Mouse (Mus musculus): ENCODE measurements around the gene Ap4e1. TPM values are rescaled to one million over a fixed set of nuclear protein-coding genes. Genes with fewer than 3 reads are reported as not detected.
A peak's percentile ranks its signal among the peaks of the same experiment; 100 is the strongest.

Gene Ap4e1
- polyA plus RNA-seq (2015; fragmentation: Nextera tagmentation; extraction: Ambion mirVana), result 11.4 and 12.4 TPM in 2 replicates

DNA sequence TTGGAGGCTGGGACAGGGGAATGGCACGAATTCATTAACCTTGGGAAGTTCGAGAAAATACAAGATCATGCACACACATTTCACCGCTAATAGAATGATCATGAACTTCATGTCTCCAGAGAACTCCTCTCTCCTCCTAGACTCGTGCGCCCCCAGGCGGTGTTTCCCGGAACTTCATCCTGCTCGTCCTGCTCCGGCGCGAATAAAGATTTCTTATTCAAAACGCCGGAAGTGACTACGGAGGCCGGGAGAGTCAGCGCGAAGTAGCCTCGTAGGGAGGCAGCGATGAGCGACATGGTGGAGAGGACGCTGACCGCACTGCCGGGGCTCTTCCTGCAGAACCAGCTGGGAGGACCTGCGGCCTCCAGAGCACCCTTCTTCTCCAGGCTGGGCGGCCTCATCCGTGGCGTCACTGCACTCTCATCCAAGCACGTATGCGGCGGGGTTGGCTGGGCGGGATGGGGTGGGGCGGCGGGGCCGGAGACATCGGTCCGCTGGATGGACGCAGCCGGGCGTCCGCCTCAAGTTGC lies at the start of gene Ap4e1:
Gene Ap4e1 (plus strand): TSS at position 249 of the 530 bp plus-strand sequence.
- peak within 1 kb of the TSS; percentile 95 for H3K4me3 ChIP-seq (ENCODE audit: low read length)
- peak within 1 kb of the TSS; percentile 95 for H3K9ac ChIP-seq (ENCODE audit: low read length)
- no peaks in the 10 kb centered on the region for H3K9me3 ChIP-seq (ENCODE audit: control insufficient read depth, low read length)
- peaks cover 9% of the 10 kb centered on the region for H3K4me1 ChIP-seq (replicated peaks; ENCODE audit: control insufficient read depth, insufficient read depth, low read length)
- peaks cover 6% of the 10 kb centered on the region; the same call in 1 of the 2 replicates for H3K36me3 ChIP-seq (ENCODE audit: control insufficient read depth, insufficient read depth, low read length)
- H3K4me2 ChIP-seq (ENCODE audit: low read depth, low read length), result peak within 1 kb of the TSS; percentile 76
- no peaks in the 10 kb centered on the region for H3K27me3 ChIP-seq (ENCODE audit: control insufficient read depth, insufficient read depth, low read depth, low read length)
- under 1% methylated on average over 40 of the region's 40 CpGs for WGBS
- peak; percentile 89 for ATAC-seq (ENCODE audit: low read depth)
- H3K27ac ChIP-seq (ENCODE audit: low read length), result peak within 1 kb of the TSS; percentile 76

DNA sequence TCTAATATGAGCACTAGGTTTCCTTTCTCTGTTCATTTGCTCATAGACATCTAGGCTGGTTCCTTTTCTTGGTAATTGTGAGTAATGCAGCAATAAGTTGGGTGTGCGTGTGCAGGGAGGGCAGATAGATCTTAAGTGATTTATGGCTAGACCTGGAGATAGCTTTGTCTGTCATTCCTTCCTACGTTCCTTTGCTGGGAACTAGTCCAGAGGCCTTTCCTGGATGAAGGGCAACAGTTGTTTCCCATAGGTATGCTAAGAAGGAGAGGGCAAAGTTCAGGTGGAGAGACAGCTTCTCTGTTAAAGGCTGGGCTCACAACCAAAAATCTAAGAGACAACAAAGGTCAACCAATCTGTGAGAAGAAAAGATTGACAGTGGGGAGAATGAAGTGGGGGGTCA lies 46.8 kb upstream of the Ap4e1 start:
- WGBS, result 72% methylated on average over 2 of the region's 2 CpGs
- Histone ChIP-seq H3K4me3 (ENCODE audit: low read length) (no peak overlapping the region), H3K4me1 (replicated peaks; ENCODE audit: control insufficient read depth, insufficient read depth, low read length) (no peaks in the 10 kb centered on the region), H3K9me3 (ENCODE audit: control insufficient read depth, low read length) (no peaks in the 10 kb centered on the region), H3K27me3 (ENCODE audit: control insufficient read depth, insufficient read depth, low read depth, low read length) (no peaks in the 10 kb centered on the region), H3K27ac (ENCODE audit: low read length) (no peak overlapping the region), H3K9ac (ENCODE audit: low read length) (no peak overlapping the region), H3K4me2 (ENCODE audit: low read depth, low read length) (no peak overlapping the region), H3K36me3 (ENCODE audit: control insufficient read depth, insufficient read depth, low read length) (no peaks in the 10 kb centered on the region)
- ATAC-seq (ENCODE audit: low read depth), result no peak

DNA sequence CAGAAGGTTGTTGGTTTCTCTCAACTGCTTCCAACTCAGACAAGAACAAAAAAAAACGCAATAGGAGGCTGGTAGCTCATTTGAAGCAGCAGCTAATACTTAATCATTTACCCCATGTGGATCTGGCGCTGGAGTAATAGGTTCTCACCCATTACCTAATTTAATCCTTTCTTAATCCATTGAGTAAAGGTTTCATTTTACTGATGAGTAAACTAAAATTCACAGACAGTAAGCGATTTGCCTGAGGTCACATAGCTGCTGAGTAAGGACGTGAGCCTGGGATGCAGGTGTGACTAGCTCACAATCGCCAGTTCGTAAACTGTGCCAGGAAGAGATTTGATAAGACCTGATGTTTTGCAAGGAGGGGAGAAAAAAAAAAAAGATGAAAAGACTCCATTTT lies 31.1 kb upstream of the Ap4e1 start:
- no peak for ATAC-seq (ENCODE audit: low read depth)
- Histone ChIP-seq H3K27ac (ENCODE audit: low read length) (no peak overlapping the region), H3K4me3 (ENCODE audit: low read length) (no peak overlapping the region), H3K9me3 (ENCODE audit: control insufficient read depth, low read length) (no peaks in the 10 kb centered on the region), H3K36me3 (ENCODE audit: control insufficient read depth, insufficient read depth, low read length) (no peaks in the 10 kb centered on the region), H3K4me1 (replicated peaks; ENCODE audit: control insufficient read depth, insufficient read depth, low read length) (no peaks in the 10 kb centered on the region), H3K4me2 (ENCODE audit: low read depth, low read length) (no peak overlapping the region), H3K9ac (ENCODE audit: low read length) (no peak overlapping the region), H3K27me3 (ENCODE audit: control insufficient read depth, insufficient read depth, low read depth, low read length) (no peaks in the 10 kb centered on the region)
- 53% methylated on average over 6 of the region's 6 CpGs for WGBS

DNA sequence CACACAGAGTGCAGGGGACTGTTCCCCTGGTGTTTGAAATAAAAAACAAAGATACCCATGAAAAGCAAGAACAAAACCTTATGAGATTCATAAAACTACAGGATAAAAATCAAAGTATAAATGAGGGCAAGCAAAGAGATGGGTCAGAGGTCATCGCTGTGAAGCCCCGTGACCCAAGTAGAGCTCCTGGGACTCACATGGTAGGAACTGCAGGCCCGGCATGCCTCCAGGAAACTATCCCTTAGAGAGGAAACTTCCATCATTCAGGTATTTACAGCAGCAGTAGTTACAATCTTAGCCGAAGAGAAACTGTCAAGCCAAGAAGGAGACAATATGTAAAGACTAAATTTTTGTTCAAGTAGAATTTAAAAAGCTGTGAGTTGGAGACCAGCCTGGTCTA lies 25.3 kb upstream of the Ap4e1 start:
- ATAC-seq (ENCODE audit: low read depth), result no peak
- no peaks in the 10 kb centered on the region for H3K9me3 ChIP-seq (ENCODE audit: control insufficient read depth, low read length)
- 75% methylated on average over 4 of the region's 4 CpGs for WGBS
- no peaks in the 10 kb centered on the region for H3K4me1 ChIP-seq (replicated peaks; ENCODE audit: control insufficient read depth, insufficient read depth, low read length)
- H3K4me3 ChIP-seq (ENCODE audit: low read length), result no peak overlapping the region
- H3K27me3 ChIP-seq (ENCODE audit: control insufficient read depth, insufficient read depth, low read depth, low read length), result no peaks in the 10 kb centered on the region
- H3K4me2 ChIP-seq (ENCODE audit: low read depth, low read length), result no peak overlapping the region
- H3K36me3 ChIP-seq (ENCODE audit: control insufficient read depth, insufficient read depth, low read length), result no peaks in the 10 kb centered on the region
- no peak overlapping the region for H3K27ac ChIP-seq (ENCODE audit: low read length)
- no peak overlapping the region for H3K9ac ChIP-seq (ENCODE audit: low read length)

DNA sequence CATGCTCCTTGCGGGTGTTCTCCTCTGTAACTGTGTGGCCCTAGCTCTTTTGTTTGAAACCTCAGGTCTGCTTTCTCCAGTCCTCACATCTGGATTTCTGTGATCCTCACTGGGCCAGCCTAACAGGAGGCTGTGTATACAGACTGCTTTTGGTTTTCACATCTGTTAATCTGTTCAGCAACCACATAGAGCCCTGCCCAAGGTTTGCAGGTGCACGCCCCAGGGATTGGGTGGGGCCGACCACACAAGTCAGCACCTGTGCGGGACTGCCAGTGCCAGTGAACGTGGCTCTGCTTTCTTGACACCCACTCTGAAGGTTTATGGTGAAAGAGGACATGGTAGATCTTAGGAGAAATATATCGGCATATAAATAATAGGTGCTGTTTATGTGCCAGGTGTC lies 18.6 kb upstream of the Ap4e1 start:
- H3K4me3 ChIP-seq (ENCODE audit: low read length), result no peak overlapping the region
- WGBS, result 81% methylated on average over 6 of the region's 6 CpGs
- ATAC-seq (ENCODE audit: low read depth), result no peak
- H3K27ac ChIP-seq (ENCODE audit: low read length), result no peak overlapping the region
- no peaks in the 10 kb centered on the region for H3K4me1 ChIP-seq (replicated peaks; ENCODE audit: control insufficient read depth, insufficient read depth, low read length)
- H3K9ac ChIP-seq (ENCODE audit: low read length), result no peak overlapping the region
- H3K27me3 ChIP-seq (ENCODE audit: control insufficient read depth, insufficient read depth, low read depth, low read length), result no peaks in the 10 kb centered on the region
- no peaks in the 10 kb centered on the region for H3K9me3 ChIP-seq (ENCODE audit: control insufficient read depth, low read length)
- no peak overlapping the region for H3K4me2 ChIP-seq (ENCODE audit: low read depth, low read length)
- no peaks in the 10 kb centered on the region for H3K36me3 ChIP-seq (ENCODE audit: control insufficient read depth, insufficient read depth, low read length)

DNA sequence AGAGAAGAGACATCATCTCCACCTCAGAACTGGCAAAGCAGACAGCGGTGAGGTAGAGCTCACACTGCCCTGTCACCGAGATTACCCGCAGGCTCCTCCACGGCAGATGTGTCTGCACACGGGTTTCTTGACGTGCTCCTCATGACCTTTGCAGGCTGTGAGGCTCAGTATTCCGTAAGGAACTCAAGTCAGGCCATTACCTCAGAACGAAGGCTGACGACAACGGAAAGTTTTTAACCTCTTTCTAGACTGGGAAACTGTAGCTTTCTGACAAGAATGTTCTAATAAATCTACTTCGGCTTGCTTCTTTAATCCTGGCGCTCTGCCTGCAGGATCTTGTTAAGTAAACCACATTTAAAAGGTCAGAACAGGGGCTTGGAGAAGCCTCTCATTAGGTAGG lies 15.8 kb upstream of the Ap4e1 start:
- H3K9me3 ChIP-seq (ENCODE audit: control insufficient read depth, low read length), result no peaks in the 10 kb centered on the region
- no peaks in the 10 kb centered on the region for H3K27me3 ChIP-seq (ENCODE audit: control insufficient read depth, insufficient read depth, low read depth, low read length)
- WGBS, result 42% methylated on average over 12 of the region's 12 CpGs
- H3K4me1 ChIP-seq (replicated peaks; ENCODE audit: control insufficient read depth, insufficient read depth, low read length), result no peaks in the 10 kb centered on the region
- no peaks in the 10 kb centered on the region for H3K36me3 ChIP-seq (ENCODE audit: control insufficient read depth, insufficient read depth, low read length)
- no peak for ATAC-seq (ENCODE audit: low read depth)
- no peak overlapping the region for H3K4me2 ChIP-seq (ENCODE audit: low read depth, low read length)
- H3K27ac ChIP-seq (ENCODE audit: low read length), result no peak overlapping the region
- no peak overlapping the region for H3K9ac ChIP-seq (ENCODE audit: low read length)
- H3K4me3 ChIP-seq (ENCODE audit: low read length), result no peak overlapping the region

DNA sequence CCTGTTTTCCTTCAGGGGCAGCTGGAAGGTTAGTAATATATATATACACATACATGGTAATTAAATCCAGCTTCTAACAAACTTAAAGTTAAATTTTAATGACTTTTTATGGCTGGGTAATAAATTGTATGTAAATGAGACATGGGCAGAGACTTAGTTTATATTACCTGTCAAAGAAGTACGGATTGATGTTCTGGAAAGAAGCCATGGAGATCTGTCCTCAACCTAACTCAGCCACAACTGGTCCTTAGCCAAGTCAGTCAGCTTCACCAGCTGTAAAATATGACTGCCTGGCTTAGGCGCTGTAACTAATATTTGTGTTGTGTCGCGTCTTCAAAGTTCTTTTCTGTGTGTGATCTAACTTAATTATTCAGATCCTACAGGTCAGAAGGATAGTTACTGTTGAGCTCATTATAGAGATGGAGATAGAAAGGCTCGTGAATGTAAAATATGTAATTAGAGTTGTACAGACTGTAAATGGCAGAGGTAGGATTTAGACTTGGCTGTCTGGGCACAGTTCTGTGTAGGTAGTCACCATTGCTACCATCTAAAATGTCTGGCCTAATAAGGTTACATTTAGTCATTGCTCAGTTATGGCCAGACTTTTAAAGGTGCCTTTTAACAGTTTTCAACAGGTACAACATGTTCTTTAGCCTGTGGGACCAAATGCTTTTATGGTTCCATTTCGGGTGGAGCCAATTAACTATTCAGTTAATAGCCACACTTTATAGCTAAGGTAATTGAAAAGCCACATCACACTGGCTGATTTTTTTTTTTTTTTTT lies 13.9 kb upstream of the Ap4e1 start:
- Histone ChIP-seq H3K4me1 (replicated peaks; ENCODE audit: control insufficient read depth, insufficient read depth, low read length) (no peaks in the 10 kb centered on the region), H3K4me2 (ENCODE audit: low read depth, low read length) (no peak overlapping the region), H3K27me3 (ENCODE audit: control insufficient read depth, insufficient read depth, low read depth, low read length) (no peaks in the 10 kb centered on the region), H3K9me3 (ENCODE audit: control insufficient read depth, low read length) (no peaks in the 10 kb centered on the region), H3K27ac (ENCODE audit: low read length) (no peak overlapping the region), H3K9ac (ENCODE audit: low read length) (no peak overlapping the region), H3K36me3 (ENCODE audit: control insufficient read depth, insufficient read depth, low read length) (no peaks in the 10 kb centered on the region), H3K4me3 (ENCODE audit: low read length) (no peak overlapping the region)
- WGBS, result 47% methylated on average over 6 of the region's 6 CpGs
- ATAC-seq (ENCODE audit: low read depth), result no peak

DNA sequence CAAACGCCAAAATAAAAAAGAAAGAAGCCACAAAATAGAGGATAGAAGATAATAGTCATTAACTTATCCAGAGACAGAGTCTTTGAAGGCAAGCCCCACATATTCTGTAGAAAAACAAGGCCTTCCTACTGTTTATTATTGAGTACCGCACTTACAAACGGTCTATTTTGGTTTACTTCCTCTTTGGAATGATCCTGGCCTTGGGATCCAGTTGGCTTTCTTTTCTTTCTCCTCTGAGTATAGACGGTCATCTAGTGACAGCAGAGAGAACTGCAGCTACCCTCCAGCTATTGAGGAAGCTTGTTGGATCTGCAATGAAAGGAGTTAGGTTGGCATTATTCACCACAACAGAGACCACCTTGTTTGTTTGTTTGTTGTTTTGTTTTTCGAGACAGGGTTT lies 11.8 kb upstream of the Ap4e1 start:
- peak; percentile 67 for ATAC-seq (ENCODE audit: low read depth)
- H3K27ac ChIP-seq (ENCODE audit: low read length), result no peak overlapping the region
- H3K9ac ChIP-seq (ENCODE audit: low read length), result 0 out of 2 replicates have a peak overlapping the region, but pooled peaks have one; percentile 4
- H3K4me1 ChIP-seq (replicated peaks; ENCODE audit: control insufficient read depth, insufficient read depth, low read length), result no peaks in the 10 kb centered on the region
- 0 out of 2 replicates have a peak overlapping the region, but pooled peaks have one; percentile 17 for H3K4me2 ChIP-seq (ENCODE audit: low read depth, low read length)
- H3K9me3 ChIP-seq (ENCODE audit: control insufficient read depth, low read length), result no peaks in the 10 kb centered on the region
- WGBS, result 12% methylated on average over 5 of the region's 5 CpGs
- no peaks in the 10 kb centered on the region for H3K27me3 ChIP-seq (ENCODE audit: control insufficient read depth, insufficient read depth, low read depth, low read length)
- H3K4me3 ChIP-seq (ENCODE audit: low read length), result no peak overlapping the region
- H3K36me3 ChIP-seq (ENCODE audit: control insufficient read depth, insufficient read depth, low read length), result no peaks in the 10 kb centered on the region

DNA sequence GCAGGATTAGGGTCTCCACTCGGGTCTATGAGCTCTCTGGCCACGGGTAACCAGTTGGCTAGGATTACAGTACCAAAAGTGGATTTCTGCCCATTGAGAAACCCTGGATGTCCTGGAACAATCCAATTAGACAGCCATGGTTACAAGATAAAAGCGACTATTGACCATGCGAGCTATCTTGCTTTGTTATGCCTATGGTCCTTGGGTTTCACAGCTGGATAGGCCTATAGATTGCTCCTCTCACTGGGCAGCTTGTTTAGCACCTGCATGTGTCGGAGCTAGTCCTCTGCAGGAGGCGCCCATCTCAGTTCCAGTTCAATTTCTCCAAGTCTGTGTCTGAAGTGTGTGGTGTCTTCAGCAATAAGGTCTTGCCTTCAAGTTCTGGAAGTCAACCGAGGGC lies 10.3 kb upstream of the Ap4e1 start:
- no peaks in the 10 kb centered on the region for H3K9me3 ChIP-seq (ENCODE audit: control insufficient read depth, low read length)
- H3K27me3 ChIP-seq (ENCODE audit: control insufficient read depth, insufficient read depth, low read depth, low read length), result no peaks in the 10 kb centered on the region
- no peak overlapping the region for H3K4me2 ChIP-seq (ENCODE audit: low read depth, low read length)
- no peaks in the 10 kb centered on the region for H3K36me3 ChIP-seq (ENCODE audit: control insufficient read depth, insufficient read depth, low read length)
- H3K4me1 ChIP-seq (replicated peaks; ENCODE audit: control insufficient read depth, insufficient read depth, low read length), result no peaks in the 10 kb centered on the region
- H3K4me3 ChIP-seq (ENCODE audit: low read length), result no peak overlapping the region
- 65% methylated on average over 7 of the region's 7 CpGs for WGBS
- ATAC-seq (ENCODE audit: low read depth), result no peak
- no peak overlapping the region for H3K27ac ChIP-seq (ENCODE audit: low read length)
- H3K9ac ChIP-seq (ENCODE audit: low read length), result no peak overlapping the region

Measured in lung, embryonic 16.5 days (tissue).